Mouse (Mus musculus) midbrain, embryonic 14.5 days (tissue): ENCODE measurements at regions not wholly inside any gene's neighbourhood (a gene's known extent, or its start where the extent isn't known, plus 50 kb on each side); places are given as distances from the start of the nearest gene placed in this dataset.

Experiments used
- ATAC-seq: fragments of 200-750 bp; cut with Nextera tagmentation; 2 replicates; pipeline ENCODE4 v1.8.0; 2017; ENCODE audit warnings: moderate number of reproducible peaks, moderate library complexity; ENCODE audit not compliant: low FRiP score, low TSS enrichment
- DNase-seq: peaks from one replicate; pipeline ENCODE4 v3.0.0-alpha.2; 2015
- H3K27ac ChIP-seq: fragments of 300-500 bp; sonication (generic); replicated peaks from 2 replicates; pipeline ENCODE4 v1.5.1; 2014; ENCODE audit warnings: mild to moderate bottlenecking, low read depth, low read length, moderate library complexity
- H3K27me3 ChIP-seq: fragments of 300-500 bp; sonication (generic); 2 replicates; pipeline ENCODE4 v1.6.1; 2014; ENCODE audit warnings: low read length, control low read depth, mixed read lengths; ENCODE audit not compliant: control insufficient read depth, insufficient read depth
- H3K36me3 ChIP-seq: fragments of 300-500 bp; sonication (generic); 2 replicates; pipeline ENCODE4 v1.6.1; 2014; ENCODE audit warnings: low read length, control low read depth; ENCODE audit not compliant: control insufficient read depth, insufficient read depth
- H3K4me1 ChIP-seq: fragments of 300-500 bp; sonication (generic); 2 replicates; pipeline ENCODE4 v1.6.1; 2014; ENCODE audit warnings: mild to moderate bottlenecking, antibody characterized with exemption, low read length, control low read depth; ENCODE audit not compliant: control insufficient read depth, insufficient read depth
- H3K4me2 ChIP-seq: fragments of 300-500 bp; sonication (generic); 2 replicates; pipeline ENCODE4 v1.6.1; 2014; ENCODE audit warnings: mild to moderate bottlenecking, low read length, moderate library complexity
- H3K4me3 ChIP-seq: fragments of 300-500 bp; sonication (generic); replicated peaks from 2 replicates; pipeline ENCODE4 v1.5.1; 2014; ENCODE audit warnings: low read depth, low read length
- H3K9ac ChIP-seq: fragments of 300-500 bp; sonication (generic); replicated peaks from 2 replicates; pipeline ENCODE4 v1.6.1; 2014; ENCODE audit warnings: mild to moderate bottlenecking, low read length, moderate library complexity
- H3K9me3 ChIP-seq: fragments of 300-500 bp; sonication (generic); 2 replicates; pipeline ENCODE4 v1.6.1; 2016; ENCODE audit warnings: low read length, control low read depth, mixed read lengths; ENCODE audit not compliant: control insufficient read depth
- WGBS: fragments of 180-500 bp; shearing (Covaris S2); extraction: QIAGEN DNeasy Blood & Tissue Kit; methylation state at CpG from one replicate; pipeline ENCODE4 v1.1.7; 2014; 5-methylcytosine and 5-hydroxymethylcytosine counted together

- DNase-seq (no peak), ATAC-seq (no peak)
- no peaks in the 10 kb centered on the region for H3K36me3 ChIP-seq
- H3K27me3 ChIP-seq, result no peaks in the 10 kb centered on the region
- H3K9ac ChIP-seq, result no peak overlapping the region
- 0 out of 2 replicates have a peak, but pooled peaks cover 5% of the 10 kb centered on the region for H3K4me1 ChIP-seq
- H3K27ac ChIP-seq, result no peak overlapping the region
- WGBS, result 90% methylated on average over 5 of the region's 5 CpGs
- no peak overlapping the region for H3K4me2 ChIP-seq
- no peaks in the 10 kb centered on the region for H3K9me3 ChIP-seq
- no peak overlapping the region for H3K4me3 ChIP-seq
These were observed 171.6 kb downstream of the Gxylt1 start for GRCm38 (mm10) chr15:93103426-93103825.

- H3K4me1 ChIP-seq, result 0 out of 2 replicates have a peak, but pooled peaks cover 5% of the 10 kb centered on the region
- no peak overlapping the region for H3K4me3 ChIP-seq
- DNase-seq (no peak), ATAC-seq (no peak)
- WGBS, result 91% methylated on average over 10 of the region's 10 CpGs
- H3K9ac ChIP-seq, result no peak overlapping the region
- no peaks in the 10 kb centered on the region for H3K36me3 ChIP-seq
- H3K27me3 ChIP-seq, result no peaks in the 10 kb centered on the region
- no peaks in the 10 kb centered on the region for H3K9me3 ChIP-seq
- no peak overlapping the region for H3K27ac ChIP-seq
- H3K4me2 ChIP-seq, result no peak overlapping the region
These were observed 173.1 kb downstream of the Gxylt1 start for GRCm38 (mm10) chr15:93101881-93102280.

GRCm38 (mm10) chr15:93100837-93101236 is 174.1 kb downstream of the Gxylt1 start:
- Histone ChIP-seq H3K4me2 (no peak overlapping the region), H3K4me3 (no peak overlapping the region), H3K27me3 (no peaks in the 10 kb centered on the region), H3K27ac (no peak overlapping the region), H3K9ac (no peak overlapping the region), H3K9me3 (no peaks in the 10 kb centered on the region), H3K36me3 (no peaks in the 10 kb centered on the region), H3K4me1 (0 out of 2 replicates have a peak, but pooled peaks cover 3% of the 10 kb centered on the region)
- WGBS, result 82% methylated on average over 7 of the region's 7 CpGs
- no peak for DNase-seq
- no peak for ATAC-seq

- H3K4me3 ChIP-seq, result no peak overlapping the region
- no peaks in the 10 kb centered on the region for H3K36me3 ChIP-seq
- no peak for ATAC-seq
- H3K9me3 ChIP-seq, result no peaks in the 10 kb centered on the region
- no peaks in the 10 kb centered on the region for H3K4me1 ChIP-seq
- H3K27ac ChIP-seq, result no peak overlapping the region
- H3K4me2 ChIP-seq, result no peak overlapping the region
- no peaks in the 10 kb centered on the region for H3K27me3 ChIP-seq
- WGBS, result 85% methylated on average over 3 of the region's 3 CpGs
- H3K9ac ChIP-seq, result no peak overlapping the region
- no peak for DNase-seq
These were observed 175.1 kb downstream of the Gxylt1 start for GRCm38 (mm10) chr15:93099840-93100239.

- Histone ChIP-seq H3K4me2 (no peak overlapping the region), H3K36me3 (no peaks in the 10 kb centered on the region), H3K4me1 (no peaks in the 10 kb centered on the region), H3K9me3 (no peaks in the 10 kb centered on the region), H3K9ac (no peak overlapping the region), H3K27ac (no peak overlapping the region), H3K27me3 (no peaks in the 10 kb centered on the region), H3K4me3 (no peak overlapping the region)
- ATAC-seq (no peak), DNase-seq (no peak)
- 93% methylated on average over 5 of the region's 5 CpGs for WGBS
These were observed 178.6 kb downstream of the Gxylt1 start for GRCm38 (mm10) chr15:93096335-93096734.

- no peak overlapping the region for H3K27ac ChIP-seq
- H3K36me3 ChIP-seq, result no peaks in the 10 kb centered on the region
- DNase-seq, result no peak
- no peak overlapping the region for H3K4me3 ChIP-seq
- H3K4me2 ChIP-seq, result no peak overlapping the region
- no peaks in the 10 kb centered on the region for H3K4me1 ChIP-seq
- H3K9ac ChIP-seq, result no peak overlapping the region
- no peaks in the 10 kb centered on the region for H3K9me3 ChIP-seq
- H3K27me3 ChIP-seq, result no peaks in the 10 kb centered on the region
- no peak for ATAC-seq
- WGBS, result 89% methylated on average over 6 of the region's 6 CpGs
These were observed 179.8 kb downstream of the Gxylt1 start for GRCm38 (mm10) chr15:93095224-93095623.

- no peaks in the 10 kb centered on the region for H3K9me3 ChIP-seq
- H3K4me3 ChIP-seq, result no peak overlapping the region
- no peak for DNase-seq
- WGBS, result 91% methylated on average over 23 of the region's 23 CpGs
- no peaks in the 10 kb centered on the region for H3K4me1 ChIP-seq
- no peak overlapping the region for H3K9ac ChIP-seq
- no peak overlapping the region for H3K4me2 ChIP-seq
- H3K36me3 ChIP-seq, result no peaks in the 10 kb centered on the region
- no peaks in the 10 kb centered on the region for H3K27me3 ChIP-seq
- H3K27ac ChIP-seq, result no peak overlapping the region
- no peak for ATAC-seq
These were observed 180.5 kb downstream of the Gxylt1 start for GRCm38 (mm10) chr15:93094202-93095135.

- no peak overlapping the region for H3K27ac ChIP-seq
- no peak overlapping the region for H3K9ac ChIP-seq
- 92% methylated on average over 2 of the region's 2 CpGs for WGBS
- no peaks in the 10 kb centered on the region for H3K36me3 ChIP-seq
- H3K27me3 ChIP-seq, result no peaks in the 10 kb centered on the region
- H3K4me2 ChIP-seq, result no peak overlapping the region
- no peak overlapping the region for H3K4me3 ChIP-seq
- H3K9me3 ChIP-seq, result no peaks in the 10 kb centered on the region
- ATAC-seq (no peak), DNase-seq (no peak)
- no peaks in the 10 kb centered on the region for H3K4me1 ChIP-seq
These were observed 183.6 kb downstream of the Gxylt1 start for GRCm38 (mm10) chr15:93091396-93091795.

GRCm38 (mm10) chr15:93089347-93089746 is 185.6 kb downstream of the Gxylt1 start:
- Histone ChIP-seq H3K4me1 (0 out of 2 replicates have a peak, but pooled peaks cover 4% of the 10 kb centered on the region), H3K9ac (no peak overlapping the region), H3K36me3 (no peaks in the 10 kb centered on the region), H3K9me3 (no peaks in the 10 kb centered on the region), H3K27ac (no peak overlapping the region), H3K4me3 (no peak overlapping the region), H3K4me2 (no peak overlapping the region), H3K27me3 (no peaks in the 10 kb centered on the region)
- DNase-seq (peak; percentile 56), ATAC-seq (no peak)
- 38% methylated on average over 13 of the region's 13 CpGs for WGBS
